Mouse (Mus musculus) heart, adult 8-10 months (tissue): Measurements from ENCODE around the gene Lcmt2. TPM values are rescaled to one million over a fixed set of nuclear protein-coding genes. Genes with fewer than 3 reads are reported as not detected.
A peak's percentile ranks its signal among the peaks of the same experiment; 100 is the strongest.
"Not testable (repeated sequence)": the region's sequence is repeated elsewhere in the genome, so short reads cannot be mapped to it uniquely, and the experiment has no call there.

Experiments used
- DNase-seq: peaks from one replicate; pipeline ENCODE4 v3.0.0; 2022; ENCODE audit warnings: low spot score
- total RNA-seq, 4 experiments: library from RNA; stranded (reverse); gene quantifications; 2 replicates each; pipeline ENCODE4 v1.2.4; 2022

Gene Lcmt2
- 10 to 100 TPM in 3 of 4 experiments, 1 to 10 TPM in 1; 10.0 to 11.5 (median 10.3) TPM for total RNA-seq

DNA sequence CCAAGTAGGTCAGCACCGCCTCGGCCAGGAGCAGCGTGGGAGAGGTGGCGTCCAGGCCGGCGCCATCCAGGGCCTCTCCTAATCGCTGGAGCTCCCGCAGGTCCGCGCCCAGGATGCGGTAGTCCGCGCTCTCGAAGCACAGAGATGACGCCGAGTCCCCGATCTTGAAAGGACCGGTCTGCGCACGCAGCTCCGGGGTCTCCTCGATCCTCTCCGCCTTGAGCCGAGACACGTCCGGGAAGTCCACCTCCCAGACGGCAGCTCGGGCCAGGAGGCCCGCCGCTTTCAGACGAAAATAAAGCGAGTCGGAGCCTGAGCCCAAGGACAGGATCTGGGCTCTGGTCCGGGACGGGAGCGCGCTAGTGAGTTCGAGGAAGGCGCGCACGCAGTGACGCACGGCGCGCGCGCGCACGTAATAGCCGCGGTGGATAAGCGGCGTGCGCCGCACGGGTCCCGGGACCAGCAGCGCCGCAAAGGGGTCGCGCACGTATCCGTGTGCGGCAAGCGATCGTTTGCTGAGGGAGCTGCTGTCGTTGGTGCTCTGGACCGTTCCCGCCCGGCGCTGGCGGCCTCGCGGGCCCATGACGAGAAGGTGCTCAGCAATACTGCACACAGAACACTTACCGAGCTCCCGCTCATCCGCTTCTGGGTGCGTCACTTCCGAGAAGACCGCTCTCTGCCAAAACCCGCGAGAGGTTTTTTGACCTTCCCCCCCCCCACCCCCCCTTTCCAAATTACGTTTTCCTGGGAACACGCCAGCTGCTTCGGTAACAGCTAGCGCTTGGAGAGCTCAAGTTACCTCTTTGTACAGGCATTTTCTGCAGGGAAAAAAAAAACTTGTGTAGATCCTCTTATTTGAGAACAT lies at the start of gene Lcmt2, which contains the start of gene Adal:
Gene Lcmt2, minus strand, starts transcription at position 636 of the 865 bp plus-strand sequence.
Gene Adal, plus strand, starts transcription at position 411 of the 865 bp plus-strand sequence.
- DNase-seq = peak; percentile 90

DNA sequence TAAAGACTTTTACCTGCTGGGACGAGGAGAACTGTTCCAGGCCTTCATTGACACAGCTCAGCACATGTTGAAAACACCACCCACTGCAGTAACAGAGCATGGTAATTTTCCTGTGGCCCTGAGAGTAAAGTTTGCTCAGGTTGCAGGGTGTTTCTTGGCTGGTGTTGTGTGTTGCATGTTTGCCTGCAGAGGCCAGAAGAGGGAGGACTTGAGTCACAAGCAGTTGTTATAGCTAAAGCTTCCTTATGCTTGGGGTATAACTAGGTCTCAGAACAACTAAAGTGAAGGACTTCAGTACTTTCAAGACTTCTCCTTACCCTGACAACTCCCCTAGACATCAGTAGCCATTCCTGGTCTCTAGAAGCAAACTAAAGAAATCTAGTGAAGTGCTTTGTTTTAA lies 48.1 kb upstream of the Lcmt2 start:
- DNase-seq = no peak

DNA sequence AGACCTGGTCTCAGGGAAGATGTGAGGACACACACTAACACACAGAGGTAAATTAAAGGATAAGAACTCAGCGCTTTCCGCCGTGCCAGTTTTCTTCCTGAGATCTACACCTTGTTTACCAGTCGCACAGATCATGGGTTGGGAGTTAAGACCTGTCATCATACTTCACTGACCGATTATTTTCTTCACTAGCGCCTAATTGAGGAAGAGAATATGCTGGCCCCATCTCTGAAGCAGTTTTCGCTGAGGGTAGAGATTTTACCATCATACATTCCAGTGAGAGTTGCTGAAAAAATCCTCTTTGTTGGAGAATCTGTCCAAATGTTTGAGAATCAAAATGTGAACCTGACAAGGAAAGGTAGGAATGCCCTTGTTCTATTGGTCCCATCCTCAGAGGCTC lies 43.7 kb upstream of the Lcmt2 start:
- DNase-seq = no peak

DNA sequence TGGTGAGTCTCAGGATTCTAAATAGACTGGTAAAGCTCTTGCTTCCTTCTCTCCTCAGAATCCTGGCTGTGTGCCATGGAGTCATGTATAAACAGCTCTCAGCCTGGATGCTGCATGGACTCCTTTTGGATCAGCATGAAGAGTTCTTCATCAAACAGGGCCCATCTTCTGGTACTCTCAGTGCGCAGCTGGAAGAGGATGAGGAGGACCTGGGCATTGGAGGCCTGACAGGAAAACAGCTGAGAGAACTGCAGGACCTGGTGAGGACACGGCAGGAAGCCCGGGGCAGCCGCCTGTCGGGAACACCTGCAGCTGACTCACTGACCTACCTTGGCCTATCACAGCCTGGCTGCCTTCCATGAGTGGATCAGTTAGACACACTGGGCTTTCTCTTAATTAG lies 43.0 kb upstream of the Lcmt2 start:
- no peak for DNase-seq

- DNase-seq = peak; percentile 9
These were observed 38.5 kb upstream of the Lcmt2 start for GRCm38 (mm10) chr2:121178828-121179479.

DNA sequence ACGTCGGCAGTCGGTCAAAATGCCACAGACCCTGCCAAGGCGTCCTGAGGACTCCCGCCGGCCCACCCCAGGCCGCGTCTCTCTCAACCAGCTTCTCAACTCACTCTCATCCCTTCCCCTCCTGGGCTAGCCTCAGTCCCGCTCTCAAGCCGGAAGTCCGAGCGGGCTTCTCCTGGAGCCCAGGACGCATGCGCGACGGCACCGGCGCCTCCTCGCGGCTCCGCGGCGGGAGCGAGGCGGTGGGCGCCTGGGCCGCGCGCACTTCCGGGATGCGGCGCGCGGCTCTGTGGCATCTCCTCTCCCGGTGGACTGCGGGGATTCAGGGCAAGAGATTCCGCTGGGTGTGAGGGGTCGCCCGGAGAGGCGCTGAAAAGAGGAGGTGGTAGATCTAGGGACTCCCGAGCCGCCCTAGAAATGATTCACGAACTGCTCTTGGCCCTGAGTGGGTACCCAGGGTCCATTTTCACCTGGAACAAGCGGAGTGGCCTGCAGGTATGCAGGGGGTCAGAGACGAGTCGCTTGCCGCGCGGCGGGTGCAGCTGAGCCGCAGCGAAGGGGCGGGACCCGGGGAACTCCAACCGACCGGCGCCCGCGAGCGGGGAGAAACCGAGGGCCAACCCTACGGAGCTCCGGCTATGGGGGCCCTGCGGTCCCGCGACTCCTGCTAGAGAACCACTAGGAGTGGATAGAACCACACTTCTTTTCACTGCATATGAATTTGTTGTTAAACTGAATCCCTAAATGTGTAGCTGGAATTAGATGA lies 30.7 kb upstream of the Lcmt2 start, which contains the start of gene Zscan29:
Gene Zscan29, minus strand, starts transcription at position 146 of the 763 bp plus-strand sequence.
- DNase-seq = peak; percentile 89

DNA sequence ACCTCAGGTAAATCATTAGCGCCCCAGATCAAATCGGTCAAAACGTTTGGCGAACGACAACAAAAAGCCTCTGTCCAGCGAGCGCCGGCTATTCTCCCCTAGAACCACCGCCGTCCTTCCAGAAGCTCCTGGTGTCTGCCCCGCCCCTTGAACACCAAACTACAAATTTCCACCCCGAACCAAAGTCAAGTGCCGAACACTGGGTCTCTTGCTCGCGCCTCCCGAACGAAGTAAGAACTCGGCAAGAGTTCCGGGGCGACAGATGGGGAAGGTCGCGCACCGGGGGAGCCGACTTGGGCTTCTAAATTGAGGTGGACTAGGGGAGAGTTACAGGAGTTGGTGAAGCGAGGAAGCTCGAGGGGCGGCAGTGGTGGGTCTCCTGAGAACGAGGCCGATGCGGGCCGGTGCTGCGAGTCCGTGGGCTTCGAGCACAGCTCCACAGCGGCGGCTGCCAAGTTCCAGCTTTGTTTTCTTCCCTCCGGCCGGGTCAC lies 30.1 kb upstream of the Lcmt2 start, which contains the start of gene Tubgcp4:
Gene Tubgcp4, plus strand, starts transcription at position 174 of the 491 bp plus-strand sequence.
- DNase-seq = no peak

GRCm38 (mm10) chr2:121169902-121170301 lies 29.4 kb upstream of the Lcmt2 start:
- DNase-seq = peak; percentile 36

GRCm38 (mm10) chr2:121169173-121169572 lies 28.7 kb upstream of the Lcmt2 start:
- DNase-seq = no peak

- no peak for DNase-seq
These were observed 12.6 kb upstream of the Lcmt2 start for GRCm38 (mm10) chr2:121153100-121153499.

GRCm38 (mm10) chr2:121149679-121150078 lies 9.2 kb upstream of the Lcmt2 start:
- no peak for DNase-seq

DNA sequence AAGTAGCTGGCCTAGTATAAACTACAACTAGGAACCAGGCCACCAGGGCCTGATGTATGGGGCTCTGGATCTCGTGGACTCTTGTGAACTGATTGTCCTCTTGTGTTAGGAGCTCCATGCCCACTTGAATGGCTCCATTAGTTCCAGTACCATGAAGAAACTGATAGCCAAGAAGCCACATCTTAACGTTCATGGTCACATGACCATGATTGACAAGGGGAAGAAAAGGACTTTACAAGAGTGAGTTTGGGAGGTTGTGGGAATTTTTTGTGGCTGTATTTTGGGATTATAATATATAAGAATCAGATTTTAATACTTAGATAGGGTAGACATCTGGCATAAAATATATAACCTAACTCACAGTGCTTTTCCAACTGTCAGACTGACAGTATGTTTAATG lies 2.0 kb upstream of the Lcmt2 start:
- DNase-seq = no peak

DNA sequence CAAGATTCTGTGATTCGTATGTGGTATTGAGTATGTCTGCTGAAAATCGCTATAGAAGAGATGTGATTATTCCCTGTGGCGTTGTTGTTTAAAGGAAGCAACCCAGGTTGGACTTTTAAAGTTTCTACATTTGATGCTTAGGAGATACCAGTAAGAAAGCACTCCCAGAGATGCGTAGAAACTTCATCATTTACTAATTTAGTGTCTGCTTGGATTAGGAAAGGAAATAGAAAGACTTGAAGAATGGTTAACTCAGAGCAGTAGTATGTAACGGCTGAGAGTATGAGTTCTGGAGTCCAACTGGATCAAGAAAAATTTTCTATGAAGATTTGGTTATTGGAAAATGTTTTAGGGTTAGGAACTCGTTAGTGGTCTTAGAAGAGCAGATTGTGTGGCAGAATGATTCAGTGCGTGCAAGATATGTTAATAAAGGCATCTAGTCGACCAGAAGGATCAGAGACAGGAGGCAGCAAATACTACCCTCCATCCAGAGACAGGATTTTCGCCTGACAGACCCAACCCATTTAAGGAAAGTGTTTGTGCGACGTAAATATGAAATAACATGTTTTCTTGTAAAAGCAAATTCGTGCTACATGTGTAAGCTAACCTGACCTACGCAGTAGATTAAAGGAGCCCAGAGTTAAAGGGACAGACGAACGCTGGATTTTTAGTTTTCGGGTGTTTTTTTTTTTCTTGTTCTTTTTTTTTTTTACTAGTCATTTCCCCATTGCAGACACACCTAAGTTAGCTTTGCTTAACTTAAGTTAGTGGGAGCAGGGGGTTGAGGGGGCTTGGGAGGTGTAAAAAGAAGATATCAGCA lies 973 bp upstream of the Lcmt2 start:
- peak; percentile 3 for DNase-seq

GRCm38 (mm10) chr2:121139266-121140017 lies 1.0 kb downstream of the Lcmt2 start:
- peak; percentile 69 for DNase-seq

- no peak for DNase-seq
These were observed 3.1 kb downstream of the Lcmt2 start for GRCm38 (mm10) chr2:121137371-121137770.

- DNase-seq = no peak
These were observed 7.6 kb downstream of the Lcmt2 start for GRCm38 (mm10) chr2:121132822-121133221.

DNA sequence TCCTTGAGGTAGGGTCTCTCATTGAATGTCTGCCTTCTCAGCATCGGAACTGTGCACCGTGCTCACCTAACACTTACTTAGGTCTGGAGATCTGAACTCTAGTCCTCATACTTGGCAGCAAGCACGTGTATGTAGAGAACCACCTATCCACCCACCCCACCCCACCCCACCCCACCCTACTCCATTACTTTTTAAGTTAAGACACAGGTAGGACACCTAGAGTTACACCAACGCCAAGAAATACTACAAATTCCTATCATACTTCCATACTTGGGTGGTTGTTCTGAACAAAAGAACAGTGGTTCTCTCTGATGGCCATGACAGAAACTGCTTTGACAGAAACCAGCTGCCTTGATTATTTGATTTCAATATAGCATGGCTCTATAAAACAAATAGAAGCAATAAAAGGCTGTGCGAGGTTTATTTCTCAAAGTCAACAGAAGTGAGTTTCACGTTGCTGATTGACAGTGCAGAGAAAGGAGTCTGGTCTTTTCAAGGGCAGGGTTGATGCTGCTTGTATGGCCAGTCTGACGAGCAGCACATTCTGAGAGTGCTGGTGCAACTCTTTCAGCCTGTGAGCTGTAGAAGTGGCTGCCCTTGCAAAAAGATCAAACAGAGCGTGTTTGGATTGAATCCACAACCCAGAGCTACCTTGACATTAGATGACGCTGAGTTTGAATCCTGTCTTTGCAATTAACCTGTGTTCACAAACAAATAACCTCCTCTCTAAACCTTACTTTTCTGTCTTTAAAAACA lies 11.4 kb downstream of the Lcmt2 start:
- DNase-seq = no peak

DNA sequence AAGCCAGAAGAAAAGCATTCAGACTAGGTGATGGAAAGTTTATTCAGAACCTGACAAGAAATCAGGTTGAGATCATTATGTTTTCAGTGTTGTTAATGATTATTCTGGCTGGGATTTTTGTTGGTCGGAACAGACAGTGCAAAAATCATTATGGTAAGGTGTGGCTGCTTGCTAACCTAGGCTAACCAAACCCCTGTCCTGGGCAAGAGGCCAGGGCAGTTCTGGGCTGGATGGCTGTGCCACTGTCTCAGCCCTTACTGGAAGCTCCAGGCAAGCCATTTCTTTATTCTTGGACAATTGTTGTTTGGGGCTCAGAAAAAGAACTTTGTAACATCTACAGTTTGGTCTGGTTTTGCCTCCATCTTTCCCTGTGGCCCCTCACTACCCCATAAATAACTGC lies 12.9 kb downstream of the Lcmt2 start:
- no peak for DNase-seq

GRCm38 (mm10) chr2:121126302-121126701 lies 14.2 kb downstream of the Lcmt2 start:
- DNase-seq = not testable (repeated sequence)
